8 mouse cellular contexts compared by ENCODE assay signal in genomic region chr13:14004086-14004485, GRCm38 (mm10). TPM values are rescaled to one million over a fixed set of nuclear protein-coding genes. Genes with fewer than 3 reads are reported as not detected.
DNase-seq lines count a peak whose midpoint lies in the region; ATAC-seq and TF ChIP-seq lines count a peak whose summit lies in the region.
"Had no signal": no experiment of that assay in that cellular context is flagged by ENCODE, and none has a peak within 500 bp of the region (broad histone marks: within the 10 kb centered on the region; RNA-seq: fewer than 3 reads in every experiment).

No protein-coding gene starts in this region.

- TF ChIP-seq CTCF in kidney, adult 2 months (conservative IDR thresholded peaks at IDR 0.05; ENCODE audit: insufficient read depth, insufficient read length, low read depth, low read length), result no peak
- TF ChIP-seq CTCF in stomach, postnatal 0 days (IDR thresholded peaks at IDR 0.05; ENCODE audit: low read depth), result peak; percentile 64

- DNase-seq in kidney, adult 2 months, result peak; percentile 9
- DNase-seq in kidney, adult 8-10 months, result no peak
- DNase-seq in c-Kit-positive CD71-negative TER-119-negative erythroid progenitor cells, embryonic 14.5 days (ENCODE audit: low read depth), result peak; percentile 9
- DNase-seq in stomach, postnatal 0 days (ENCODE audit: low spot score), result no peak
- DNase-seq in right cerebral cortex, adult 18-20 months, result no peak
- DNase-seq: gastrocnemius, postnatal 36 days had no signal

- no peak for TF ChIP-seq EP300 in stomach, postnatal 0 days (optimal IDR thresholded peaks at IDR 0.05)

- no peak for TF ChIP-seq POLR2A in kidney, adult 2 months (IDR thresholded peaks at IDR 0.05; ENCODE audit: low read depth, low read length)

- H3K4me1 ChIP-seq in kidney, adult 2 months (ENCODE audit: control insufficient read depth, insufficient read depth, low read length), result no peaks in the 10 kb centered on the region
- no peaks in the 10 kb centered on the region for H3K4me1 ChIP-seq in midbrain, embryonic 16.5 days (ENCODE audit: control insufficient read depth, insufficient read depth, low read length)
- no peaks in the 10 kb centered on the region for H3K4me1 ChIP-seq in midbrain, embryonic 15.5 days
- no peaks in the 10 kb centered on the region for H3K4me1 ChIP-seq in stomach, postnatal 0 days (replicated peaks; ENCODE audit: control insufficient read depth, insufficient read depth)

- no peak overlapping the region for H3K27ac ChIP-seq in kidney, adult 2 months (ENCODE audit: insufficient read depth, low read depth, low read length)
- H3K27ac ChIP-seq in midbrain, embryonic 16.5 days (ENCODE audit: low read length), result no peak overlapping the region
- H3K27ac ChIP-seq in midbrain, embryonic 15.5 days, result no peak overlapping the region
- H3K27ac ChIP-seq in stomach, postnatal 0 days (replicated peaks), result no peak overlapping the region

- H3K4me2 ChIP-seq in midbrain, embryonic 16.5 days (ENCODE audit: low read length), result no peak overlapping the region
- no peak overlapping the region for H3K4me2 ChIP-seq in midbrain, embryonic 15.5 days
- no peak overlapping the region for H3K4me2 ChIP-seq in stomach, postnatal 0 days (replicated peaks; ENCODE audit: low read depth)

- 68% methylated on average over 4 of the region's 4 CpGs for WGBS in kidney, adult 2 months
- WGBS in midbrain, embryonic 16.5 days, result 88% methylated on average over 4 of the region's 4 CpGs
- 86% methylated on average over 4 of the region's 4 CpGs for WGBS in midbrain, embryonic 15.5 days
- WGBS in stomach, postnatal 0 days, result 80% methylated on average over 4 of the region's 4 CpGs

- no peaks in the 10 kb centered on the region for H3K27me3 ChIP-seq in kidney, adult 2 months (replicated peaks; ENCODE audit: control insufficient read depth, insufficient read depth, low read length)
- no peaks in the 10 kb centered on the region for H3K27me3 ChIP-seq in midbrain, embryonic 16.5 days (ENCODE audit: control insufficient read depth, insufficient read depth, low read depth, low read length)
- H3K27me3 ChIP-seq in midbrain, embryonic 15.5 days (replicated peaks), result no peaks in the 10 kb centered on the region
- no peaks in the 10 kb centered on the region for H3K27me3 ChIP-seq in stomach, postnatal 0 days (ENCODE audit: control insufficient read depth, insufficient read depth, low read length)

- ATAC-seq in midbrain, embryonic 16.5 days, result 0 out of 2 replicates have a peak, but pooled peaks have one; percentile 15
- no peak for ATAC-seq in midbrain, embryonic 15.5 days (replicated peaks)
- ATAC-seq in stomach, postnatal 0 days (ENCODE audit: low FRiP score, low TSS enrichment), result no peak

- H3K36me3 ChIP-seq in kidney, adult 2 months (ENCODE audit: control insufficient read depth, insufficient read depth, low read length), result peaks cover 1% of the 10 kb centered on the region; the same call in 1 of the 2 replicates
- peaks cover 24% of the 10 kb centered on the region for H3K36me3 ChIP-seq in midbrain, embryonic 16.5 days (ENCODE audit: control insufficient read depth, insufficient read depth, low read length)
- peaks cover 42% of the 10 kb centered on the region; the same call in 1 of the 2 replicates for H3K36me3 ChIP-seq in midbrain, embryonic 15.5 days (replicated peaks)
- H3K36me3 ChIP-seq in stomach, postnatal 0 days (ENCODE audit: control insufficient read depth, insufficient read depth, low read length), result peaks cover 22% of the 10 kb centered on the region

- H3K9ac ChIP-seq in midbrain, embryonic 16.5 days (ENCODE audit: low read depth, low read length), result no peak overlapping the region
- no peak overlapping the region for H3K9ac ChIP-seq in midbrain, embryonic 15.5 days
- no peak overlapping the region for H3K9ac ChIP-seq in stomach, postnatal 0 days (ENCODE audit: low read length)

- H3K4me3 ChIP-seq in kidney, adult 2 months (ENCODE audit: insufficient read depth, low read depth, low read length), result no peak overlapping the region
- no peak overlapping the region for H3K4me3 ChIP-seq in midbrain, embryonic 16.5 days (ENCODE audit: low read depth, low read length)
- H3K4me3 ChIP-seq in midbrain, embryonic 15.5 days, result no peak overlapping the region
- H3K4me3 ChIP-seq in stomach, postnatal 0 days (ENCODE audit: low read depth, low read length), result no peak overlapping the region

- no peaks in the 10 kb centered on the region for H3K9me3 ChIP-seq in midbrain, embryonic 16.5 days (replicated peaks; ENCODE audit: control insufficient read depth, low read length, poor library complexity, severe bottlenecking)
- no peaks in the 10 kb centered on the region for H3K9me3 ChIP-seq in midbrain, embryonic 15.5 days
- H3K9me3 ChIP-seq in stomach, postnatal 0 days (ENCODE audit: control insufficient read depth, low read length), result no peaks in the 10 kb centered on the region

RNA-seq across cellular contexts. Expression of gene Tbce, which starts 35.4 kb away (rescaled TPM):
- 15.1 and 15.3 TPM in 2 replicates for polyA plus RNA-seq in kidney, adult 2 months (2012; rRNA removed)
- 106 TPM in 2 replicates for polyA plus RNA-seq in midbrain, embryonic 16.5 days (2015; fragmentation: Nextera tagmentation; extraction: Ambion mirVana)
- 100 and 113 TPM in 2 replicates for polyA plus RNA-seq in midbrain, embryonic 15.5 days (2015; fragmentation: Nextera tagmentation; extraction: Ambion mirVana)
- 29.8 and 31.8 TPM in 2 replicates for polyA plus RNA-seq in stomach, postnatal 0 days (2015; fragmentation: Nextera tagmentation; extraction: Ambion mirVana)

RNA-seq across cellular contexts. Expression of gene B3galnt2, which starts 49.8 kb away (rescaled TPM):
- 17.4 and 25.8 TPM in 2 replicates for polyA plus RNA-seq in kidney, adult 2 months (2012; rRNA removed)
- polyA plus RNA-seq in midbrain, embryonic 16.5 days (2015; fragmentation: Nextera tagmentation; extraction: Ambion mirVana), result 17.8 and 18.6 TPM in 2 replicates
- polyA plus RNA-seq in midbrain, embryonic 15.5 days (2015; fragmentation: Nextera tagmentation; extraction: Ambion mirVana), result 20.3 and 23.4 TPM in 2 replicates
- polyA plus RNA-seq in stomach, postnatal 0 days (2015; fragmentation: Nextera tagmentation; extraction: Ambion mirVana), result 17.4 and 18.0 TPM in 2 replicates

RNA-seq across cellular contexts. Expression of gene Arid4b, which starts 58.9 kb away (rescaled TPM):
- polyA plus RNA-seq in kidney, adult 2 months (2012; rRNA removed), result 3.9 and 4.0 TPM in 2 replicates
- 80.9 and 89.7 TPM in 2 replicates for polyA plus RNA-seq in midbrain, embryonic 16.5 days (2015; fragmentation: Nextera tagmentation; extraction: Ambion mirVana)
- polyA plus RNA-seq in midbrain, embryonic 15.5 days (2015; fragmentation: Nextera tagmentation; extraction: Ambion mirVana), result 77.7 and 81.1 TPM in 2 replicates
- polyA plus RNA-seq in stomach, postnatal 0 days (2015; fragmentation: Nextera tagmentation; extraction: Ambion mirVana), result 31.1 and 32.1 TPM in 2 replicates

RNA-seq across cellular contexts. Expression of gene Ggps1, which starts 59.2 kb away (rescaled TPM):
- 9.9 and 13.8 TPM in 2 replicates for polyA plus RNA-seq in kidney, adult 2 months (2012; rRNA removed)
- 80.6 and 81.0 TPM in 2 replicates for polyA plus RNA-seq in midbrain, embryonic 16.5 days (2015; fragmentation: Nextera tagmentation; extraction: Ambion mirVana)
- polyA plus RNA-seq in midbrain, embryonic 15.5 days (2015; fragmentation: Nextera tagmentation; extraction: Ambion mirVana), result 69.7 and 70.9 TPM in 2 replicates
- polyA plus RNA-seq in stomach, postnatal 0 days (2015; fragmentation: Nextera tagmentation; extraction: Ambion mirVana), result 27.2 and 28.0 TPM in 2 replicates

Comparison
In these comparisons a context has a peak if more than half of its experiments do, and no peak if none do; other contexts are left out.
1. DNase-seq: peak in kidney, adult 2 months (single experiment) and c-Kit-positive CD71-negative TER-119-negative erythroid progenitor cells, embryonic 14.5 days (single experiment); none in kidney, adult 8-10 months (0 of 2), stomach, postnatal 0 days (single experiment) and right cerebral cortex, adult 18-20 months (single experiment).